Mouse (Mus musculus) ovary, adult 18-20 months (tissue): ENCODE measurements around the gene Cdhr5.
A peak's percentile ranks its signal among the peaks of the same experiment; 100 is the strongest.

Experiments
- DNase-seq: peaks from one replicate; pipeline ENCODE4 v3.0.0; 2022; ENCODE audit warnings: low spot score, mixed read lengths

Gene Cdhr5

GRCm38 (mm10) chr7:141222696-141223215, 53.8 kb downstream of the Cdhr5 start:
- DNase-seq = no peak

- DNase-seq = no peak
Measured at GRCm38 (mm10) chr7:141222126-141222467, 54.5 kb downstream of the Cdhr5 start.

GRCm38 (mm10) chr7:141221249-141222125, 55.1 kb downstream of the Cdhr5 start:
- peak; percentile 98 for DNase-seq

GRCm38 (mm10) chr7:141220377-141220776, 56.2 kb downstream of the Cdhr5 start:
- no peak for DNase-seq

- DNase-seq = no peak
Measured at GRCm38 (mm10) chr7:141219558-141220099, 57.0 kb downstream of the Cdhr5 start.
